Mouse (Mus musculus): ENCODE measurements at regions not wholly inside any gene's neighbourhood (a gene's known extent, or its start where the extent isn't known, plus 50 kb on each side); places are given as distances from the start of the nearest gene placed in this dataset. TPM values are rescaled to one million over a fixed set of nuclear protein-coding genes. Genes with fewer than 3 reads are reported as not detected.

Small RNA genes lying in the stretch of these regions (microRNA-seq; reads per million reads assigned to microRNA genes)
- not detected for gene Mir3089

Data from liver, embryonic 16.5 days (tissue).